9 mouse cellular contexts compared by ENCODE assay signal in genomic region chr9:57744462-57745091, GRCm38 (mm10). TPM values are rescaled to one million over a fixed set of nuclear protein-coding genes. Genes with fewer than 3 reads are reported as not detected.
A peak's percentile ranks its signal among the peaks of the same experiment; 100 is the strongest.
DNase-seq lines count a peak whose midpoint lies in the region; TF ChIP-seq lines count a peak whose summit lies in the region.
"Had no signal": no experiment of that assay in that cellular context is flagged by ENCODE, and none has a peak within 500 bp of the region (broad histone marks: within the 10 kb centered on the region; RNA-seq: fewer than 3 reads in every experiment).

No protein-coding gene starts in this region.

- peak in 1 of 2 experiments; percentile 50 for DNase-seq in left cerebral cortex, adult 2 months (ENCODE audit: extremely low spot score in 1 of 2, low spot score in 2 of 2)
- DNase-seq in left cerebral cortex, adult 9 months (ENCODE audit: low spot score in 2 of 2), result no peak
- DNase-seq in MEL-GATA-1-ER (ENCODE audit: extremely low read depth, low read depth), result peak; percentile 44
- peak; percentile 60 for DNase-seq in c-Kit-positive CD71-positive TER-119-negative erythroid progenitor cells, embryonic 14.5 days (ENCODE audit: low read depth)
- peak; percentile 53 to 65 for DNase-seq in heart, postnatal 36 days
- peak; percentile 58 for DNase-seq in lung, postnatal 14 days
- no peak for DNase-seq in urinary bladder, postnatal 4 days (ENCODE audit: low spot score in 2 of 2)

- no peak overlapping the region for H3K4me3 ChIP-seq in left cerebral cortex, adult 2 months
- H3K4me3 ChIP-seq: heart, embryonic 13.5 days; megakaryocyte, embryonic 14.5 days had no signal

- intact Hi-C loops in left cerebral cortex, adult 2 months (cut with DNase I), result loop anchor here (1.0 kb wide), 1 partner anchor 85 kb away; no protein-coding TSS in a partner anchor
- intact Hi-C loops in heart, postnatal 36 days (cut with DNase I), result loop anchor here (1.0 to 5.0 kb wide), 3 partner anchors 42 to 202 kb away; no protein-coding TSS in a partner anchor

- no peak overlapping the region for H3K27ac ChIP-seq in left cerebral cortex, adult 2 months
- H3K27ac ChIP-seq: heart, embryonic 13.5 days had no signal

- TF ChIP-seq CTCF in left cerebral cortex, adult 2 months (IDR thresholded peaks at IDR 0.05), result peak; percentile 80

RNA-seq across cellular contexts. Expression of gene Clk3, which starts 21.1 kb away (rescaled TPM):
- total RNA-seq in left cerebral cortex, adult 2 months (2021), result 10 to 100 TPM; 86.8 to 96.3 TPM
- total RNA-seq in heart, postnatal 36 days (2021), result 10 to 100 TPM; 29.4 to 39.8 TPM

RNA-seq across cellular contexts. Expression of gene Edc3, which starts 36.2 kb away (rescaled TPM):
- 10 to 100 TPM; 13.8 to 14.2 TPM for total RNA-seq in left cerebral cortex, adult 2 months (2021)
- 1 to 10 TPM; 5.0 to 5.2 TPM for total RNA-seq in heart, postnatal 36 days (2021)

RNA-seq across cellular contexts. Expression of gene Cyp1a1, which starts 56.8 kb away (rescaled TPM):
- under 1 TPM; 0.16 TPM for total RNA-seq in left cerebral cortex, adult 2 months (2021)
- total RNA-seq in heart, postnatal 36 days (2021), result not detected

Comparison
In these comparisons a context has a peak if more than half of its experiments do, and no peak if none do; other contexts are left out.
1. DNase-seq: peak in MEL-GATA-1-ER (single experiment), c-Kit-positive CD71-positive TER-119-negative erythroid progenitor cells, embryonic 14.5 days (single experiment), heart, postnatal 36 days (2 of 2) and lung, postnatal 14 days (single experiment); none in left cerebral cortex, adult 9 months (0 of 2) and urinary bladder, postnatal 4 days (0 of 2).